Mouse (Mus musculus) embryo, embryonic 10 days (tissue): ENCODE results near the gene Txndc15.
A peak's percentile ranks its signal among the peaks of the same experiment; 100 is the strongest.
"Not testable (repeated sequence)": the region's sequence is repeated elsewhere in the genome, so short reads cannot be mapped to it uniquely, and the experiment has no call there.

Source experiments
- DNase-seq: peaks from one replicate; pipeline ENCODE4 v3.0.0-alpha.2; 2015; ENCODE audit warnings: low spot score

The Txndc15 gene

GRCm38 (mm10) chr13:55714501-55715166 lies at the start of gene Txndc15:
Gene Txndc15 (plus strand): TSS chr13:55714650.
- peak; percentile 91 for DNase-seq

- peak; percentile 70 for DNase-seq
Observed at GRCm38 (mm10) chr13:55668550-55668949, 45.9 kb upstream of the Txndc15 start.

- no peak for DNase-seq
Observed at GRCm38 (mm10) chr13:55672711-55673110, 41.7 kb upstream of the Txndc15 start.

- no peak for DNase-seq
Observed at GRCm38 (mm10) chr13:55677364-55677763, 37.1 kb upstream of the Txndc15 start.

GRCm38 (mm10) chr13:55682201-55682600 lies 32.2 kb upstream of the Txndc15 start:
- DNase-seq: no peak

DNA sequence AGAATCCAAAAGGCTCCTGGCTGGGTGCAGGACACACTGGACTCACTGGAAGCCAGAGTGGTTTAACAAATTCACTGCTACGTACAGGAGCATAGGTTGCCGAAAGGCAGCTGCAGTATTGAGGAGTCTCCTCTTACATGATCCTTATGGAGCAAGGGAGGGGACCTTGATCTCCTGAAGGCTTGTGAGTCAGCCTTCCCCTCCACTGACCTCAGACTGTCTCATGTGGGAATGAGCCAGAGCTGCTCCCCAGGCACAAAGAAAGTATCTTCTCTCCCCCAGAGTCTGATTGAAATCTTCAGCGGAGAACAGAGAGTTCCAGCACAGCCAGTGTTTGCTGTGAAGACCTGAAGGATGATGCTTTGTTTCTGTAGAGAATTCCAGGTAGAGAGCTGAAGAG lies 30.9 kb upstream of the Txndc15 start:
- DNase-seq: no peak

- DNase-seq: peak; percentile 43
Observed at GRCm38 (mm10) chr13:55686107-55686633, 28.3 kb upstream of the Txndc15 start.

DNA sequence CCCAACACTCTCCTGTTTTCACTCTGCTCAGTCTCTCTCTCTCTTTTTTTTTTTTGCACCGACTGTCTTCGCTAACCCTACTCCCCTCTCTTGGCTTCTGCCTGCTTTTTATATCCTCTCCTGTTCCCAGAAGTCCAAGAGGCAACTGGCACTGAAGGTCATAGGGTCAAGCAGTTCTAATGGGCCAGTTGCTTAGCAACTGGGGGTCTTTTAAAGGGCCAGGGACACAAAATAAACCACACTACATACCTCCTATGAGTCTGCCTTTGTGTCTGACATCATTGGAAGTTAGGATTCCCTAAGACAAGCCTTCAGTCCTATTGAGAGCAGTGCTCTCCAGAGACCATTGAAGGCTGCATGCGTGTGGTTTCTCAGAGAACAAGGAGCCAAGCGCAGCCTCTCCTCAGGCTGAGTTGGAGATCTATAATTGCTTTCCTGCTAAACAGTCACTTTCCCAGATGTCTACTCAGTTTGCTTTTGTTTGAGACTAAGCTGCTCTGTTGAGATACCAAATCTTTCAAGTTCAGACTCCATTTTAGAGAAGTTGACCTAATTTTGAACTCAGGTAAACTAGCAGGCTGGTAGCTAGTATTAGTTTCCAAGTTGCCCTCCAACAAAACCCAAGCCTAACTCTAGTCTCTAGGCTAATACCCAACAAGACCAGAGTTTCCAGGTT lies 26.4 kb upstream of the Txndc15 start:
- peak; percentile 87 for DNase-seq

- DNase-seq: peak; percentile 94
Observed at GRCm38 (mm10) chr13:55692535-55693242, 21.8 kb upstream of the Txndc15 start, which contains the start of gene B230219D22Rik. Gene B230219D22Rik (plus strand): TSS chr13:55693124.

- peak; percentile 35 for DNase-seq
Observed at GRCm38 (mm10) chr13:55693243-55693721, 21.2 kb upstream of the Txndc15 start.

DNA sequence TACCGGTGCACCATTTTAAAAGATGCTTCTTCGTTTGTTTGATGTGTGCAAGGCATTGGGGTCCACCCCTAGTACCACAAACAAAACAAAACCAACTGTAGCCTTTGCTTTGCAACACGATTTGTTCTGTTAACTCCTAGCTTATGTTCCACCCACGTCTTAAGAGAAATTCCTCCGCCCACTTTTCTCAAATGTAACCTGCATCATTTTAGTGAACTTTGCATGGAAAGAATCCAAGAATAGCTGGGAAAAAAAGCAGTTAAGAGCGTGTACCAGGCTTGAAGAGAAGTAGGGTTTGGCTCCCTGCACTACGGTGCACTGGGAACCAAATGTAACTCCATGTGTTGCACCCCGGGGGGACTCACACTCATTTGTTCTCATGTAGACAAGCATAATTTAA lies 20.3 kb upstream of the Txndc15 start:
- no peak for DNase-seq

DNA sequence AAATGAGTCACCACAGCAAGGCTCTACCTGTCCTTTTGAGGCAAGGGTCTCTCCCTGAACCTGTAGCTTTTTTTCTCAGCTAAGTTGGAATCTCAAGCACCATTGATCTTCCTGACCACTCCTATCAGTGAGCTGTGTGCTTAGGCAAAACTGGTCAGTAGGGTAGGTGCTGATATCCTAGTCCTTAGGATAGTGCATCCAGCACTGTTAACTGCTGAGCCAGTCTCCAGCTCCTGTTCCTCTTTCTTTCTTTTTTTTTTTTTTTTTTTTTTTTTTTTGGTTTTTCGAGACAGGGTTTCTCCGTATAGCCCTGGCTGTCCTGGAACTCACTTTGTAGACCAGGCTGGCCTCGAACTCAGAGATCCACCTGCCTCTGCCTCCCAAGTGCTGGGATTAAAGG lies 18.5 kb upstream of the Txndc15 start:
- not testable (repeated sequence) for DNase-seq

GRCm38 (mm10) chr13:55704301-55704700 lies 10.1 kb upstream of the Txndc15 start:
- DNase-seq: no peak

DNA sequence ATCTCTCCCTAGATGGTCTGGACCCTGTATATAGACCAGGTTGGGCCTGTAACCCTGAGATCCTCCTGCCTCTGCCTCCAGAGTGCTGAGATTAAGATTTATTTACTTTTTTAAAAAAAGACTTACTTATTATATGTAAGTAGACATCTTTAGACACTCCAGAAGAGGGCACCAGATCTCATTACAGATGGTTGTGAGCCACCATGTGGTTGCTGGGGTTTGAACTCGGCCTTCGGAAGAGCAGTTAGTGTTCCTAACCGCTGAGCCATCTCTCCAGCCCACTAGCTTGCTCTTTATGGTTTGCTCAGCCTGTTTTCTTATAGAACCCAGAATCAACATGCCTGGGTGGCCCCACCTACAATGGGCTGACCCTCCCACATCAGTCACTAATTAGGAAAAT lies 1.6 kb upstream of the Txndc15 start:
- DNase-seq: no peak

DNA sequence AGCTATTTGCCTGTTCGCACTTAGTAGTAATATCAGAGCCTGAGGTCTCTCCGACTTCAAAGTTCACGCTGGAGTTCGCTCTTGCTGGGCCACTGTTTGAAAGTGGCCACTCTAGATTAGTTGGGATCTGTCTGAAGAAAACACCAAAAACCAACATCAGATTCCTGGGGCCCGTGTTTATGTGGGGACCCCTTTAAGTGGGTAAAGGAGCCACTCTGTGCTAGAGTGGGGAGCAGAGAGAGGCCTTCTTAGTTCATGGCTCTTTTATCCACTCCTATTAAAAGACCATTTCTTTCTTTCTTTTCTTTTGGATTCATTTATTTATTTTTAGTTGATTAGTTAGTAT lies 690 bp downstream of the Txndc15 start:
- DNase-seq: no peak

DNA sequence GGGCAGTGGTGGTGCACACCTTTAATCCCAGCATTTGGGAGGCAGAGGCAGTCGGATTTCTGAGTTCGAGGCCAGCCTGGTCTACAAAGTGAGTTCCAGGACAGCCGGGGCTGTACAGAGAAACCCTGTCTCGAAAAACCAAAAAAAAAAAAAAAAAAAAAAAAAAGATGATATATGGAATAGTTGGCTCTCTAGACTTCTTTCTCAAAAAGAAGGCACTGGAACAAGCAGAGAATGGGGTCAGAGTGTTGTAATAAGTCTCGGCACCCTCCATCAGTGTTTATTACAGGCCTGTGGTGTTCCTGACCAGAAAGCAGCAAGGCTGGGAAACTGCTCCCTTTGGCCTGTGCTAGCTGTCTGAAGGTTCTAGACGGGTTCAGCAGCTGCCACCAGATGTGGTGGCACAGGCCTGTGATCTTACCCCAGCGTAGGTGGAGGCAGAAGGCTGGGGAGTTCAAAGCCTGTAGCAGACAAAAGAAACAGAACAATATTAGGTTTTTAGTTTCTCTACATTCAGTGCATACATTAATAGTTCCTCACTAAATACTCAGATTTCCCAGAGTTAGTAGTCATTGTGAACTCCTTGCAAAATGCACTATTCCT lies 1.6 kb downstream of the Txndc15 start:
- DNase-seq: no peak

- no peak for DNase-seq
Observed at GRCm38 (mm10) chr13:55721516-55721915, 7.1 kb downstream of the Txndc15 start.

- no peak for DNase-seq
Observed at GRCm38 (mm10) chr13:55721995-55722394, 7.5 kb downstream of the Txndc15 start.

- DNase-seq: peak; percentile 44
Observed at GRCm38 (mm10) chr13:55726598-55727119, 12.2 kb downstream of the Txndc15 start.

GRCm38 (mm10) chr13:55727120-55727838 lies 12.8 kb downstream of the Txndc15 start, which contains the start of gene Pcbd2:
Gene Pcbd2 (plus strand): TSS chr13:55727368.
- DNase-seq: peak; percentile 85

DNA sequence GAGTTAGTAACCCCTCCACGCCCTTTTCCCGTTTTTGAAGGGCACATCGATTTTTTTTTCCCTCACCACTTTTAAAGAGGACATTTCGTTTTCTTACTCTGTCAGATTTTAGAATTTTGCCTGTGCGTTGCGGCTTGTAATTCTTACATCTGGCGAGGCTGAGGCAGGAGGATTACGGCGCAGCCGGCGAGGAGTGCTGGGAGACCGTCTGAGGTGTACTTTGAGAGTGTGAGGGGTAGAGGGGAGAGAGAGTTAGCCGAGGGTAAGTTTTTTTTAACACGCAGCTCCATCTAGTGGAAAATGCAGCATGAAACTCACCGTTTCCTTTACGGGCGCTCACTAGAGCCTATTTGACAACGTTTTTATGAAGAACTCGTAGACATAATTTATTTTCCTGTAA lies 13.4 kb downstream of the Txndc15 start:
- DNase-seq: peak; percentile 86
